Mouse (Mus musculus) A20 (cell line): Measurements from ENCODE around the gene Scfd1.

Experiments
- DNase-seq: peaks from one replicate; pipeline ENCODE4 v3.0.0-alpha.2; 2011; ENCODE audit warnings: low read depth, low spot score

Scfd1 gene

DNA sequence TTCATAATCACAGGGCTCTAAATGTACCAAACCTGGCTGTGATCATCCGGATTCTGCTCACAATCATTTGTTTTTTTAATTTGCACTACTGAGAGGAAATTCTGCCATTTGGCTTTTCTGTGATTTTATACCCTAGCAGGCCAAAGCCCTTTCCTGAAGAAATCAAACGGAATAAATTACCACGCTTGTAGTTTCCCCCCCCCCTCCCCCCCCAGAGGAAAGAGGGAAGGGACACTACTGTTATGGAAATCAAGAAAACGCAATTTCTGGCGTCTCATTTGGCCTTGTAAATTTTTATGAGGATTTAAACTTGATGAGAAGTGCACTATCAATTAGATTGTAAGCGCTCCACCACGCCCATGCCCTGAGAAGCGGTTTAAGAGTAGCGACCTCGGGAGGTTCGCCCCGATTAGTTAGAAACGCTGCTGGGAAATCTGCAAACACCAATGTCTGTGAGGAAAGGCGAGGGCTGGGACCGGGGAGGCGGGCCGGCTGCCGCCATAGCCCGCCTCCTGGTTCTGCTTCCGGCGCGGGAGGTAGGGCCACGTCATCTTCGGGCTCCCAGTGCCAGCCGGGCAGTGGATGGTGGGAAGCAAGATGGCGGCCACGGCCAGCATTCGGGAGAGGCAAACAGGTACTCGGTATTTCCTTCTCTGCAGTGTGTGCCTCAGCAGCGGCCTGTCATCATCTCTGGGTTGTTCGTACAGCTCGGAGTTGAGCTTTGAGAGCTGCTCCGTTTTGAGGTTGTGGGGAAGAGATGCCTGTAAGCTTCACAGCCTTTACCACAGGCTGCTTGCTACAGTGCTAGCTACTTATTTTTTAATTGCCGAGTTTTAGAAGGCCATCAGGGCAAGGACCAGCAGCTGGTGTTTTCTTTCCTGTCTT is at the start of gene Scfd1:
Gene Scfd1 (plus strand): TSS at position 508 of the 885 bp plus-strand sequence.
- DNase-seq = peak; percentile 95

DNA sequence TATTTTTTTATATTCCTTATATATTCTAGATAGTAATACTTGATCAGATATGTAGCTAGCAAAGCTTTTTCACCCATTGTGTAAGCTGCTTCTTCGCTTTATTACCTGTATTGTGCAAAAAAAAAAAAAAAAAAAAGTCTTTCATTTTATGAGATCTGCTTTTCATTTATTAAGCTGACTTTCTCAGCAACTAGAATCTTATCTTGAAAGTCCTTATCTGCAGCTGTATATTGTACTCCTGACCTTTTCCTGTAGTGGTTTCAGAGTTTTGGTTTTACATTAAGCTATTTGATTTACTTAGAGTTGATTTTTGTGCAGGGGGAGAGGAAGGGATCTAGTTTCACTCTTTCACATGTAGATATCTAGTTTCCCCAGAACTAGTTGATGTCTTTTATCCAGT is 40.3 kb upstream of the Scfd1 start:
- DNase-seq = no peak

DNA sequence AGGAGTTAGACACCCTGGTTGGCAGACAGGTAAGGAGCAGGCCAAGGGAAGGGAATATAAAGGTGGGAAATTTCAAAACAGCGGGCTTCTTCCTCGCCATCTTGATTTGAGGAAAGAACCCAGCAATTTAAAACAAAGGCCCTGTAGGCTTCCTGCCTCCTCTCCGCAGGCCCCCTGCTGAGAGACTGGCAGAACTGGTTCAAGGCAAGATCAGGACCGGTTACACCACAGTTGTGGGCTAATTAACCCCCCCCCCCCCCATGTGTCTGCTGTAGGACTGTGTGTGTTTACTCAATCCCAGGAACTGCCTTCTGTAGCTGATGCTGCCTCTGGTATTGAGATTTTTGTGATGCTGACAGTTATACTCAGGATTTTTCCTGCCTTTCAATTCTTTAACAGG is 31.2 kb upstream of the Scfd1 start:
- DNase-seq = no peak

DNA sequence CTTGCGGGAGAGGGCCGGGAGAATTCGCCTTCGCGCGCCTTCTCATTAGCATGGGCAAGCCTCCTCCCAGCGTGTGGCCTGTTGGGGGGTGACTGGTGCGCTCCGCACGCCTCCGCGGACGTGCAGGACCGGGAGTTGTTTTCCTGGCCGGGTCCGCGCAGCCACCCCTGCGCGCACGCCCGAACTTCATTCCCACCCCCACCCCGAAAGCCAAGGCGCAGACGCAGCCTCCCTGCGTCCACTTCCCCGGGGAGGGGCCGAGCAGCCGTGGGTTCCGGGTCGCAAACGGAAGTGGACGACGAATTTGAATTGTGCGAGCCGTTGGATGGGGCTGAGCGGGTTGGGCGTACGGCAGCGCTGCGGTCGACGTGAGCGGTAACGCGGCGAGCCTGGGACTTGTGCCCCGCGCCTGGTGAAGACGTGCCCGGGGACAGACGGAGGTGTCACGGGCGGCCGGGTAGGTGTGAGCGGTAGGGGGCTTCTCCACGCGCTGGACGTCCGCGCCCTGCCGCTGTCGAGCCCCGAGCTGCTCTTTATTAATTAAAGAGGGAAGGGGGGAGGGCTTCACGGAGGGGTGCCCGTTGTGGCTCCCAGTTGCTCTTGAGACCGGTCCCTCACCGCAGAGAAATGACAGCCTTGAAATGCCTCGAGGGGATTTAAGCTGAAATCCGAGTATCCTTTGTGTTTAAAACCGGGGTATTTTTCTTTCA is 29.2 kb upstream of the Scfd1 start, which contains the start of gene G2e3:
Gene G2e3 (plus strand): TSS at position 74 of the 710 bp plus-strand sequence.
- DNase-seq = peak; percentile 95

DNA sequence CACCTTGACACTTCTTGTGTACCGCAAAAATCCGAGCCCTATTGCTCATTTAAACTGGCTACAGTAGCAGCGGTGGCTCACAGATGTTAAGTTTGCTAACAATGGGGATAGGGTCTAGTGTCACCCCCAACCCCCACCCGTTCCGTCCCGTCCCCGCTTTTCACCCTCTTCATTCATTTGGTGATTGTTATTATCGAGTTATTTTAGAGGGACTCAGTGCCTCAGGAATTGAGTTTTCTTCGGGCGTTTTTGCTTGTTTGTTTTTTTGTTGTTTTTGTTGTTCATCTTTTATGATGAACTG is 28.7 kb upstream of the Scfd1 start:
- DNase-seq = no peak

DNA sequence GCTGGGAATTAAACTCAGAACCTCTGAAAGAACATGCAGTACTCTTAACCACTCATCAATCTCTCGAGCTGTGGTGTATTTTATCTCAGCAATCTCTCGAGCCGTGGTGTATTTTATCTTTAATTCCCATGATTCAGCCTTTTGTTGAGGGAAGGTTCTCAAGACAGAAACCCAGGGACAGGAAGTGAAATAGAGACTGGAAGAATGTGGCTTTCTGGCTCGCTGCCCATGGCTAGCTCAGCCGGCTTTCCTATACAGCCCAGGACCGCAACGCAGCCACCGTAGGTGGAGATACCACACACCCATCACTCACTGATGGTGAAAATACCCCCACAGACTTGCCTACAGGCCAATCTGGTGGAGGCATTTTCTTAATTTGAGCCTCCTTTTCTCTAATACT is 22.0 kb upstream of the Scfd1 start:
- peak; percentile 61 for DNase-seq

DNA sequence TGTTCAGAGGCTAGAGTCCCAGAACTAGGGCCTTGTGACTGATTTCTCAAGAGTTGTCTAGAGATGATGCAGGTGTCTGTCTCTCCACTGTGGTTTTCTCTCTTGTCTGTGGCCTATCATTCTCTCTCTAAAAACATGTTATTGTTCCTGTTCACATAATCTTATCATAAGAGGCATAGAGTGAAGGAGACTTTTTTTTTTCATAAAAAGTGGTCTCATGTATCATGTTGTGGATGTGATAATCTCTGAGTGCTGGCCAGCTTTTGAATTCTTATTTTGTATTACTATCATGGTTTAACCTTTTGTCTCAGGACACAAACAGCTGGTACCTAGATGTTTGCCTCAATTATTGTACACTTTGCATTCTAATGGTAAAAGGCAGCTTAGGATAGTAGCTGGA is 16.0 kb upstream of the Scfd1 start:
- DNase-seq = no peak

DNA sequence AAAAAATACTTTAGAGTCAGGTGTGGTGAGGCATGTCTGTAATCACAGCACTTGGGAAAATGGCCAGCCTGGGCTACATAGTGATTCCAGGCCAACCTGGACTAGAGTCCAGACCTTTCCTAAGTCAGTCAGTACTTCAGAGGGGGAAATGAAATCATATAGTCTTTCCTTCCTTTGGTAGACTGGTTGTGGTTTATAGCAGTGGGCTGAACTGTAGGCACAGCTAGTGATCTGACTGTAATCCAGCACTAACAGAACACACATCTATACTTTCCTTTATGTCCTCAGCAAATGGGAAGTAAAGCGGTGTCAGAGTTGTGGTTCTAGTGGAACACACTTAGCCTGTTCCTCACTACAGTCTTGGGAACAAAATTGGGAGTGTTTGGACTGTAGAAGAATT is 14.4 kb upstream of the Scfd1 start:
- DNase-seq = no peak

DNA sequence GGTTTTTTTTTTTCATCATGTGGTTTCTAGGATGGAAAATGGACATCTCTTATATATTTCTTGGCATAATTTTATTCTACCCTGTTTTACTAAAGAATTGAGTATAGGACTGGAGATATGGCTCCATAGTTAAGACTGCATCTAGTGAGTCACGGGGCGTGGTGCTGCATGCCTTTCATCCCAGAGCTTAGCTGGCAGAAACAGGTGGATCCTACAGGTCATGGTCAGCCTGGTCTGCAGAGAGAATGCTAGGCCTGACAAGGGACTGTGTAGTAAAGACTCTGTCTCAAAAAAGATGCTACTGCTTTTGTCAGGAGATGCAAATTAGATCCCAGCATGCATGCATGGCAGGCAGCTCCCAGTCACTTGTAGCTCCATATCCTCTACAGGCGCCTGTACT is 8.8 kb upstream of the Scfd1 start:
- DNase-seq = no peak

DNA sequence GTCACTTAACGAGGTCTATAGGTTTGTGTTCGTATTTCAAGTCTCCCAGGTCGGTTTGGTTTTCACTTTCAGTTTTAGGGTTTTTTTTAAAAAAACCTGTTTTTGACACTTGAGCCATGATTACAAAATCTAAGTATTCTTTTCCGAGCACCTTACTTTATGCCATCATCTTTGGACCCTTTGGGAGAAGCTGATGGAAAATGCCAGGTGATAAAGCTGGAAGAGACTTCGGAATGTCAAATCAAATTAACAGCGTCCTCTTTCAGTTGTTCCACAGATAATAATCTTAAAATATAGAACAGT is 529 bp downstream of the Scfd1 start:
- no peak for DNase-seq

DNA sequence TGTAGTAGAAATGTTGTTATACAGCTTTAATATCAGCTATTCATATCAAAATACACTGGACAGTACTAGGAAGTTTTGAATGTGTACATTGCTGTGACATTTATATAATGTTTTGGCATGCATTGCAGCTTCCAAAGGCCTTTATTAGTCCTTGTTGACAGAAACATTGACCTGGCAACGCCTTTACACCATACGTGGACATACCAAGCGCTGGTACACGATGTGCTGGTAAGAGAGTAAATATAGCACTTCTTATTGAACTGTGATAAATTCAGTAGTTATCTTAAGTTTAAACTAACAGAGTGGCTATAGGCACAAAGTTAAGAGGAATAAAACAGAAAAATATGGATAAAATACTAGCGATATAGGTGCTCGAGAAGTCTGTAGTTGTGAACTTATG is 22.6 kb downstream of the Scfd1 start:
- no peak for DNase-seq

DNA sequence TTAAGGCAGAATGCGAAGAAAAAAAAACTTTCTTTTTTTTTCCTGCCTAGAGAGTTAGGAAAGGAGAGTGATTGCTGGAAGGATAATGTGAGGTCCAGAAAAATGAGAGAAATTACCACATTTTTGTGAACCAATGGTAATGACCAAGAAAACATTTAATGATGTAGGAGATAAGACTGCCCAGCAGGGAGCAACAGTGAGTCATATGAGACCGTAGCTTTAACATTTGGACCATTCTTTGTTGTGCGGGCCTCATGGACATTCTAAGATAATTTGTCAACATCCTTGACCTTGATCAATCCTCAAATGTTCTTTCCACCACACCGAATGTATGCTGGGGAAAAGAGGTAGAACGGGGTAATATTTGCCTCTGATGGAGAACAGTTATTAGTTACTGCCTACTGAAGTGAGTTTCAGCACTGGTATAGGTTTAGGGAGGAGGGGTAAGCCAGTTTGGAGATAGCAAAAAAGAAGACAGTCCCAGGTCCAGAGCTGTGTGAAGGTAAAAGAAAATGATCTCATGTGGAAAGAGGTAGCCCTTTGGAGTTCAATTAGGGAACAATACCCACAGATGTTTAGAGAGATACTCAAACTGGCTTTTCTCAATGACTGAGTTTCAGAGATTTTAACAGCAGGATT is 24.9 kb downstream of the Scfd1 start:
- peak; percentile 45 for DNase-seq

DNA sequence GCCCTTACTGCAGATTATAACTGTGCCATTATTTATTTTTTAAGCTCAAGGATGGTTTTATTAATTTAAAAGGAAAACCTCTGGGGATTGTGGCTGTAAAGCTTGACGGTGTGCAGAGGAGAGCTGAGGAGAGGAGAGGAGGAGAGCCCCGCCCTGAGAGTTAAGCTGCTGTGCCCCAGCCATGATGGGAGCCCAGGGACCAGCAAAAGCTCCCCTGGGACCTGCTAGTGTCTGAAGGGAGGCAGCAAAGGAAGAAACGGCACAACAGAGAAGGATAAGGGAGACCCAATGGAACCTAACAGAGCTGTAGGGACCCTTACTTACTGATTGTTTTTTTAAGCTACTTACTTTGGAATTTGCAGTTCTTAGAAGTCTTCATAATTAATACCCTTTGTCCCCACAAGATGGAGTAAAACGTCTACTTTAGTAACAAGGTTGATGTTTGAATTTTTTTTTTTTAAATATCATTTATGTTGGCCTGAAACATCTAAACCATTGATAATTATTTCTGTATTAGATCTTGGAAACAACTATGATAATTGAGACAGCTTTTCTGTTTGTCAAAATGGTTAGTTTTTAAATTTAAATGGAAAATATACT is 26.8 kb downstream of the Scfd1 start:
- DNase-seq = peak; percentile 41

DNA sequence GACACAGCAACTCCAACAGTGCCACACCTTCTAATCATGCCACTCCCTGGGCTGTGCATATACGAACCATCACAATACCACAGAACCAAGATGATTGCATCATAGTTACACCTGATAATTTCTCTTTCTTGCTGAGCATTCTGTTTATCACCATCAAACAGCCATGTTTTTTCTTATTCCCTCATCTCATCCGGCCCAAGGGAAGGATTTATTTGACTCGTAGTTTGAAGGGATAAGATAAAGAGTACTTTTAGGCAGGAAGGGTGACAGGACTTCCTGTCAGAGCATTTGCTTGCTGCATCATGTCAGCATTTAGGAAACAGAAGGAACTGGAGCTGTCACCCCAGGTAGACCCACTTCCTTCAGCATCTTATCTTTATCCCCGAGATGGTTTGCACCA is 34.1 kb downstream of the Scfd1 start:
- DNase-seq = no peak

DNA sequence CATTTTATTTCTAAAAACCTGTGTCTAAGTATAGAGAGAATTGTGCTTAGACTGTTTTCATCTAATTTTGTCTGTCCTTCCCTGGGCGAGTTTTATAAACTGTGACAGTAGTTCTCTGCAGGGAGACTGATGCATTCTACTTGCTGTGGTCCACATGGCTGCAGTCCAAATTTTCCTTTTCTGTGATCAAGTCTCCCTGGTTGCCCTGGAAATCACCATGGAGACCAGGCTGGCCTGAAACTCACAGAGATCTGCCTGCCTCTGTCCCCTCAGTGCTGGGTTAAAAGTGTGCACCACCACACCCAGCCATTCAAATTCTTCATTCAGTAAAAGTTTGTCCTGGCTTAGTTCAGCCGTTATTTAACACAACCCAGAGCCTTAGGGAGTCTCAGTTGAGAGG is 60.2 kb downstream of the Scfd1 start:
- DNase-seq = no peak

DNA sequence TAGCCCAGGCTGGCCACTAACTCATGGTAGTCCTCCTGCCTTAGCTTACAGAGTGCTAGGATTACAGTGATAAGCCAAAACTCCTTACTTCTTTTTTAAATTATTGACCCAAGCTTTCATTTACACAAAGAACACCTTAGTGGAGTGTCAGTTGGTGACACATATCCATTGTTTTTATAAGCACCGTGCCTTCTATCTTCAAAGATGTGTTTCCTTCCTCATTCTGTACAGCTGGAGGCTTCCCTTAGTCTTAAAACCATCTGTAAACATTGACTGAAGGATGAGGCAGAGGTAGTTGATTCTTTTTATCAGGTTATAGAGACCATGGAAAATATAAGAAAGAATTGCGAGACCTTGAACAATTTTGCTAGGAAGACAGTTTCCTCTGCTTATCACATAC is 61.0 kb downstream of the Scfd1 start:
- no peak for DNase-seq

DNA sequence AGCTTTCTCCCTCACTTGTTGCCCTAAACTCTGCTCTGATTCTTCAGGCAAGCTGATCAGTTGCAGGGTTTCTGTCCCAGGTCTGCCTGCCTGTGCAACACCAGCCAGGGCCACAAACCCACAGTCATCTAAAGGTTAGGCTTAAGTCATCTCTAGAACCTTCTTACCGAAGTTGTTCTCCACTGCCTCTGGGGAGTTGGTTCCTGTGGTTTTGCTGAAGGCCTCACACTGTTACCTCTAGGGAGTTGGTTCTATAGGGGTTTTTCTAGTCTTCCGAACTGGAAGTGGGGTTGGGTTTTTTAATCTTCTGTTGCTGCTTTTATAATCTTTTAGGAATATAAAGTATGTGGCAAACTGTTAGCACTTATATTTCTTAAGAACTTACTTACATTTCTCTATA is 72.0 kb downstream of the Scfd1 start:
- DNase-seq = no peak

DNA sequence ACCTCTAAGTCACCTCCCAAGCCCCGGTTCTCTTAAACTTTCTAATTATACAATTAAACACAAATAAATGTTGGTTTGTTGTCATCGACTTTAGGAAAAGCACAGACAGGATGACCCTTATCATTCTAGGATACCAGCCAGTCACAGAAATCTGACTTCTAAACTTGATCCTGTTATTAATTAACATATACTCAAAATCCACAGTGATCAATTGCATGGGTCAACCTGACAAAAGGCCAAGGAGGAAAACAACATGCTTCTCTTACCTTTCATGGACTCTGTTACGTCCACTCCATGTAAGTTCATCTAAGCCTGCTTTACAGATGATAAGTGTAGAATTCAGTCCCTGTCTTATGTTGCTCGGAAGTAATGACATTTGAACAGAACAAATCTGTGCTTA is 93.6 kb downstream of the Scfd1 start:
- DNase-seq = no peak

DNA sequence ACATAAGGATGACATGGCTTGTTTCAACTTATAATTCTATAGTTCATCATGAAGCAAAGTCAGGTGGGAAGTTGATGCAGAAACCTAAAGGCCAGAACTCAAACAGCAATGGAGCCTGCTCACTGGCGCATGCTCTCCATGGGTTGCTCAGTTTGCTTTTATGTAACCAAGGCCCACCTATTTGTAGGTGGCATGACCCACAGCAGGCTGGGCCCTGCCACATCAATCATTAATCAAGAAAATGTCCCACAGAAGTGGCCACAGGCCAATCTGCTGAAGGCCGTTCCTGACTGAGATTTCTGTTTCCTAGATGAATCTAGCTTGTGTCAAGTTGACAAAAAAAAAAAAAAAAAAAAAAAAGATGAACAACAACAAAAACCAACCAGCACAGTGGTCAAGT is 103.9 kb downstream of the Scfd1 start:
- DNase-seq = no peak

DNA sequence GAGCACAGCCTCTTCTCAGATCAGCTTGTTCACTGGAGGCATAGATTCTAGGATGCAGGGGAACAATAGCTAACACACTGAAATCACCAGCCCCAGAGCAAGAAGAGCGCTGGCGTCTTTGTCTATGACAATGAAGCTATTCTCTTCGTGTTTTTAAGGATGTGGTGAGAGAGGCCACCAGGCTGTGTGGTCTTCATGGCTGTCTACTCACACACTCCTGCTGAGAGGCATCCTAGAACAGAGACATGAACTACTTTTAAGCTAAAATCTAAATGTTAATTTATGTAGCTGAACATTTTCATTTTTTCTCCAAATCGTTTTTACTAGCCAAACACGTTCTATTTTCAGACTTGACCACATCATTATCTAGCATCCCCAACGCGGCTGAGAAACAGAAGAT is 114.7 kb downstream of the Scfd1 start:
- DNase-seq = no peak

DNA sequence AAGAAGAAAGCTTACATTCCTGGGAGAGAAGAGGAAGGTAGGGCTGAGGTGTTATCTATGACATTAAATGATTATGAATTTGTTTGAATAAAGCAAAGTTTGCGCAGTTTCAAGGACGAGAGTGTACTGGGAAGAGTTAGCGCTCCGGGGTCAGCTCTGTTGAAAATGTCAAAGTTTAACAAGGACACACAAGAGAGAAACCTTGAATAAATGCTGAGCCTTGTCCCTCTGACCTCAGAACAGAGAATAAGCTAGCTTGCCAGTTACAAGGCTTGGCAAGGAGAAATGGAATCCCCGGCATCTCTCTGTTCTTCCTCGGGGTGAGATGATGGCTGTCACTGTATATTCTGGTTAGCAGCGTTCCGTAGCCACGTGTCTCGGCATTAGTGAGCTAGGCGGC is 116.2 kb downstream of the Scfd1 start:
- DNase-seq = no peak

DNA sequence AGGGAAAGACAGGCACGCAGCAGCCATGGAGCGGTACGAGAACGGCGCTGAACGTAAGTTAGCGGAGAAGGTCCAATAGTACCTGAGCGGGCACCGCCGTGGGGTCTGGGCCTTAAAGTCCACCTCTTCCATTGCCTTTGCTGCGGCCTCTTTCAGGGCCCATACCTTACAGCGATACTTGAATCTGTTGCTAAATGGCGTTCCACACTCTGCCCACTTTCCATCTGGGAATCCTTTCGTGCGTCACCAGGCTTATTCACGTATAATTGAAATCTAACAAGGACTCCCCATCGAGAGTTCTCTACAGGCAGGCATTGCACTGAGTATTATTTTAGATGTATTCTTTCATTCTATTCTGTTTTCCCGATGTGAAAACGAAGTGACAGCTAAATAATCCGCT is 117.3 kb downstream of the Scfd1 start:
- DNase-seq = no peak
